Mouse (Mus musculus): ENCODE measurements around the gene Cux2.

GRCm38 (mm10) chr5:122015149-122015548 lies 34.8 kb downstream of the Cux2 start:
- no peak for TF ChIP-seq POLR2A (IDR thresholded peaks at IDR 0.05; ENCODE audit: control insufficient read depth in 1 of 2, insufficient read depth in 1 of 2, low read depth in 1 of 2, low read length in 2 of 2, poor library complexity in 1 of 2)
- no peak for TF ChIP-seq EP300 (IDR thresholded peaks at IDR 0.05; ENCODE audit: low read depth in 1 of 2, low read length in 2 of 2)
- no peak for TF ChIP-seq CTCF (IDR thresholded peaks at IDR 0.05 in 2 of 3, conservative IDR thresholded peaks at IDR 0.05 in 1 of 3; ENCODE audit: control insufficient read depth in 1 of 3, insufficient read depth in 1 of 3, low read depth in 2 of 3, low read length in 3 of 3, poor library complexity in 1 of 3, severe bottlenecking in 1 of 3)
- no peak for TF ChIP-seq TBP (IDR thresholded peaks at IDR 0.05; ENCODE audit: low read depth, low read length)
- no peak for TF ChIP-seq CHD2 (IDR thresholded peaks at IDR 0.05; ENCODE audit: low read length)
- TF ChIP-seq HCFC1 (IDR thresholded peaks at IDR 0.05; ENCODE audit: low read depth, low read length), result no peak
- no peak for TF ChIP-seq ZKSCAN1 (IDR thresholded peaks at IDR 0.05; ENCODE audit: low read depth, low read length)
- no peak for TF ChIP-seq CHD1 (IDR thresholded peaks at IDR 0.05; ENCODE audit: low read depth, low read length)
- TF ChIP-seq POLR2AphosphoS5 (IDR thresholded peaks at IDR 0.05; ENCODE audit: borderline replicate concordance, low read depth, low read length), result no peak
- TF ChIP-seq MAZ (IDR thresholded peaks at IDR 0.05; ENCODE audit: low read depth, low read length), result no peak
- no peak for TF ChIP-seq GATA1 (IDR thresholded peaks at IDR 0.05; ENCODE audit: low read depth, low read length)
- no peak for TF ChIP-seq NELFE (IDR thresholded peaks at IDR 0.05; ENCODE audit: low read depth, low read length)
- TF ChIP-seq TAL1 (IDR thresholded peaks at IDR 0.05; ENCODE audit: low read length), result no peak
- no peak for TF ChIP-seq POLR2AphosphoS2 (IDR thresholded peaks at IDR 0.05; ENCODE audit: low read length)
